Mouse (Mus musculus) hindbrain, embryonic 13.5 days (tissue): ENCODE data around the gene Olfr263. TPM values are rescaled to one million over a fixed set of nuclear protein-coding genes. Genes with fewer than 3 reads are reported as not detected.

Source experiments
- ATAC-seq: fragments of 200-750 bp; cut with Nextera tagmentation; 2 replicates; pipeline ENCODE4 v1.8.0; 2017; ENCODE audit warnings: moderate TSS enrichment; ENCODE audit not compliant: low FRiP score
- H3K27ac ChIP-seq: fragments of 300-500 bp; sonication (generic); 2 replicates; pipeline ENCODE4 v1.5.1; 2015; ENCODE audit warnings: inconsistent platforms, mild to moderate bottlenecking, moderate library complexity
- H3K27me3 ChIP-seq: fragments of 300-500 bp; sonication (generic); 2 replicates; pipeline ENCODE4 v1.6.1; 2015; ENCODE audit warnings: mild to moderate bottlenecking, inconsistent platforms
- H3K36me3 ChIP-seq: fragments of 300-500 bp; sonication (generic); 2 replicates; pipeline ENCODE4 v1.6.1; 2015; ENCODE audit warnings: mild to moderate bottlenecking, inconsistent platforms
- H3K4me1 ChIP-seq: fragments of 300-500 bp; sonication (generic); replicated peaks from 2 replicates; pipeline ENCODE4 v1.6.1; 2015; ENCODE audit warnings: inconsistent platforms
- H3K4me2 ChIP-seq: fragments of 300-500 bp; sonication (generic); 2 replicates; pipeline ENCODE4 v1.6.1; 2015; ENCODE audit warnings: inconsistent platforms, mild to moderate bottlenecking, moderate library complexity
- H3K4me3 ChIP-seq: fragments of 300-500 bp; sonication (generic); 2 replicates; pipeline ENCODE4 v1.5.1; 2015; ENCODE audit warnings: mild to moderate bottlenecking, inconsistent platforms
- H3K9ac ChIP-seq: fragments of 300-500 bp; sonication (generic); 2 replicates; pipeline ENCODE4 v1.6.1; 2015; ENCODE audit warnings: mild to moderate bottlenecking, inconsistent platforms
- H3K9me3 ChIP-seq: fragments of 300-500 bp; sonication (generic); 2 replicates; pipeline ENCODE4 v1.6.1; 2016; ENCODE audit warnings: inconsistent platforms
- WGBS: fragments of 180-500 bp; shearing (Covaris S2); methylation state at CpG from one replicate; pipeline ENCODE4 v1.1.7; 2015; 5-methylcytosine and 5-hydroxymethylcytosine counted together
- polyA plus RNA-seq: library from polyadenylated mRNA; unstranded; fragments of >200 nt; fragmentation: Nextera tagmentation; extraction: Ambion mirVana; gene quantifications from 2 replicates; pipeline ENCODE4 v1.2.1, GENCODE M21; 2015

Gene Olfr263
- polyA plus RNA-seq, 1 experiment from 2014 or later: not detected

DNA sequence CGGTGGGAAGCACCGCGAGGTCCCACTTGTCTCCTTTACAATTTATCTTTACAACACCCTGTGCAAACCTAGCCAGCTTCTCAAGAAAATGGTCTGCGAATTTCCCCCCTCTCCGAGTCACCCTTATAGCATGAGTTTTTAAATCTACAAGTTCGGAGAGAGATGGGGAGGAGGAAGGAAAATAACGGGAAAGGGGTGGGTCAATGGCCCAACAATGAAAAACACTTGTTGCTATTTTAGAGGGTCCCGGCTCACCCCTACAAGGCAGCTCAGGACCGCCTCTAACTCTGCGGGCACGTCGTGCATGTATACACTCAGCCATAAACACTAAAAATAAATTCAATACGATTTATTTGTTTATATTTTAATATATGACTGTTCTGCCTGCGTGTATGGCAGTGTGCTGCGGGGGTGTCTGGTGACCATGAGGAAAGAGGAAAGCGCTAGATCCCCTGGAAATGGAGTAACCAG is 30.6 kb downstream of the Olfr263 start:
- Histone ChIP-seq H3K9ac (peak overlapping the region; percentile 75), H3K36me3 (no peaks in the 10 kb centered on the region), H3K27ac (no peak overlapping the region), H3K27me3 (peaks cover 4% of the 10 kb centered on the region; the same call in 1 of the 2 replicates), H3K4me1 (peaks cover 6% of the 10 kb centered on the region; the same call in 1 of the 2 replicates), H3K4me3 (peak overlapping the region; percentile 63), H3K4me2 (peak overlapping the region; percentile 90), H3K9me3 (no peaks in the 10 kb centered on the region)
- ATAC-seq: peak; percentile 34
- under 1% methylated on average over 16 of the region's 16 CpGs for WGBS

DNA sequence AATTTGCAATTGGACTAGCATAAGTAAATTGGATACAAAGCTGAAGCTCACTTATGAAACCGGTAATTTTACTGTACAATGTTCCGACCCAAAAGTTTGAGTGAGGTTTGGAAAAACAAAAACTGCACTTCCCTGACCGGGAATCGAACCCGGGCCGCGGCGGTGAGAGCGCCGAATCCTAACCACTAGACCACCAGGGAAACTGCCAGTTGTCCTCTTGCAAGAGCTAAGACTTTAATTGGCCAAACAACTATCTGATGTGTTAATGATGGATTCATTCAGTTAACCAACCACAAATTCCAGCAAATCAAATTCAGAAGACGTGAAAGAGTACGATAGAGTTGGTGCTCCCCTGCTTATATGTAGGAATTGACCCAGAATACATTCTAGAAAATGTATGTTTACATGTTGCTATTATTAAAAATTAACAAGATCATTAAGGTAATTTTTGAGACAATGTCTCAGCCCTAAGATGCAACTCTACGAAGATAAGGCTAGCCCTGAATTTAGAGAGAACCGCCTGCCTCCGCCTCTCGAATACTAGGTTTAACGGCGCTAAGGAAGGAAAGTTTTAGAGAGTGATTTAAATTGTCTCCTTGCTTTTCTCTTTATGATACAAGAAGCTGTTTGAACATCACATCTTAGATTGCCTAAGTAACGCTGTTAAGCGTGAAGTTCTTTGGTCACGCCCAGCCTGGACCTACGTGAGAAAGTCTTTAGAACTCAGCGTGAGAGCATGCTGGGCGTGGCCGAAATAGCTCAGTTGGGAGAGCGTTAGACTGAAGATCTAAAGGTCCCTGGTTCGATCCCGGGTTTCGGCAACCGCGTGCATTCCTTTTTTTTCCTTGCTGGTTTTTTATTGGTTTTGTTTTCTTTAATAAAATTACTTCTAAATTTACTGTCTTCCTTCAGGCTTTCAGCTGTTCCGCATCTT is 31.5 kb downstream of the Olfr263 start:
- no peaks in the 10 kb centered on the region for H3K9me3 ChIP-seq
- H3K9ac ChIP-seq: peak overlapping the region; percentile 58
- H3K36me3 ChIP-seq: no peaks in the 10 kb centered on the region
- under 1% methylated on average over 32 of the region's 32 CpGs for WGBS
- H3K4me1 ChIP-seq: peaks cover 6% of the 10 kb centered on the region; the same call in 1 of the 2 replicates
- peaks cover 12% of the 10 kb centered on the region for H3K27me3 ChIP-seq
- peak overlapping the region; percentile 63 for H3K4me3 ChIP-seq
- ATAC-seq: peak; percentile 88
- H3K27ac ChIP-seq: no peak overlapping the region
- H3K4me2 ChIP-seq: peak overlapping the region; percentile 90

DNA sequence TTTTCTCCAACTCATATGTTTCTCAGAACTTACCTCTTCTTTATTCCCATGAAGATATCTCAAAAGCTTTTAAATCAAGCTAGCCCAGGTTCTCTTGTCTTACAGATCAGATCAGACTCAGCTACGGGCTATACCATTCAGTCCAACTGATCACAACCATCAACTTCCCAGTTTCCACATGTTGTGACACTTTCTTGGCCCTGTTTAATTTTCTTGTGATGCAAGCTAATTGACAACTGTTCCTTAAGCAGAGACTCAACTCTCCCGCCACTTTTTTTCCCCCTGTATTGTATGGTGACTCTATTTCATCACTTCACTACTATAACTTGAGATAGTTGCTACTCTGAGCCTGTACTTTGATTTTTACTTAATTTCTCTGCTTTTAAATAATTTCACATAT is 32.2 kb downstream of the Olfr263 start:
- peak overlapping the region; percentile 90 for H3K4me2 ChIP-seq
- peaks cover 7% of the 10 kb centered on the region for H3K4me1 ChIP-seq
- peaks cover 14% of the 10 kb centered on the region for H3K27me3 ChIP-seq
- ATAC-seq: peak; percentile 41; the same call in 1 of the 2 replicates
- peak overlapping the region; percentile 63 for H3K4me3 ChIP-seq
- 34% methylated on average over 2 of the region's 2 CpGs for WGBS
- H3K9me3 ChIP-seq: no peaks in the 10 kb centered on the region
- no peak overlapping the region for H3K27ac ChIP-seq
- H3K36me3 ChIP-seq: no peaks in the 10 kb centered on the region
- H3K9ac ChIP-seq: no peak overlapping the region

DNA sequence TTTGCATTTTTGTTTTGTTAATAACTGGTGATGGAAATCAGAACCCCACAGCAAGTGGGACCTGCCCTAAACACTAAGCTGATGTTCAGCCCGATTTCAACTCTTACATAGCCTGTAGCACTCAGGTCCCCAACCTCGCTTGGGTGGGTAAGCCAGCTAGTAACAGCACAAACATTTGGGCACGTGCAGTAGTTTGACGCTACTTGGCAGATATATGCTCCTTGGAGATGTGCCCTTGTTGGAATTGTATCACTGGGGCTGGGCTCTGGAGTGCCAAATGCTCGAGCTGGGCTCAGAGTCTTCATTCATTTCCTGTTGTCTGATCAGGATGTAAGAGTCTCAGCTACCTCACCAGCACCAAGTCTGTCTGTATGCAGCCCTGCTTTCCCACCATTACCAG is 33.2 kb downstream of the Olfr263 start:
- 65% methylated on average over 5 of the region's 5 CpGs for WGBS
- Histone ChIP-seq H3K9ac (no peak overlapping the region), H3K27ac (no peak overlapping the region), H3K27me3 (peaks cover 14% of the 10 kb centered on the region), H3K4me1 (peaks cover 11% of the 10 kb centered on the region), H3K4me3 (no peak overlapping the region), H3K9me3 (no peaks in the 10 kb centered on the region), H3K4me2 (no peak overlapping the region), H3K36me3 (no peaks in the 10 kb centered on the region)
- ATAC-seq: no peak

DNA sequence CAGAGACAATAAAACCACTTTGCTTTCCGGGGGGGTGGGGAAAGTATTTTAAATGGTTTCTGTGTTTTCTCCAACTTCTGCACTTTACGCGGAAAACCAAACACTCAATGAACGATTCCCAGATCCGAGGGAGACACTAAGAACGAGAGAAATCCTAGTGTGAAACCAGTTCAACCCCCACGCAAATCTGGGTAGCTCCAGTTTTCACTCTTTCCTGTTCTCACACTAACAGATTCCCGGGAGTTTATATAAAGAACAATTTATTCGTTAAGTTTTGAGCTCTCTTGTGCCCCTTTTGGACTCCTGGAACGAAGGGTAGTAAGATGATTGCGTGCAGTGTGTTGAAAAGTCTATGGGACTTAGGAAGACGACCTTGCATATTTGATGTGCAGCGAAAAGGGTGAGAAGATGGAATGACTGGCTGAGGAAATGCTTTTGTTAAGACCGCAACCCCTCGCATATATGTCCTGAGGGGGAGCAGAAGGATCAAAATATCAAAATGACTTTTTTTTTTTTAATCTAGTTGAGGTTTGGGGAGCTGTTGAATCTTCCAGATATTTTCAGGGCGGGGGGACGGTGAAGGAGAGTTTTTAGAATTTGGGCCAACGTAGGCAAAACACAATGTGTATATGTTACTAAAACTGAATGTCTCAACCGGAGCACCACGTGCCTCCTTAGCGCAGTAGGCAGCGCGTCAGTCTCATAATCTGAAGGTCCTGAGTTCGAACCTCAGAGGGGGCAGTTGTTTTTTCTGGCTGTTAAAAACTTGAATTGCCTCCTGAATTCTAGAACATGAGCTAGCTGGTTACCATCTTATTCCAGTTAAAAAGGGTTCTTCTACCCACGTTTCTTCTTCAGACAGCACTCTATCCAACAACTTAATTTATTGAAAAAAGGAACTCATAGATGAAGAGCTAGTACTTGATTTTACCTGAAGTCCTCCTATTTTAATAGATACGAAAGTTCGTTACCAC is 37.8 kb downstream of the Olfr263 start:
- no peaks in the 10 kb centered on the region for H3K36me3 ChIP-seq
- H3K27me3 ChIP-seq: peaks cover 14% of the 10 kb centered on the region
- H3K4me1 ChIP-seq: peaks cover 17% of the 10 kb centered on the region
- H3K4me3 ChIP-seq: peak overlapping the region; percentile 56
- H3K9ac ChIP-seq: peak overlapping the region; percentile 63
- H3K4me2 ChIP-seq: peak overlapping the region; percentile 71
- 0 out of 2 replicates have a peak overlapping the region, but pooled peaks have one; percentile 36 for H3K27ac ChIP-seq
- under 1% methylated on average over 27 of the region's 27 CpGs for WGBS
- no peaks in the 10 kb centered on the region for H3K9me3 ChIP-seq
- ATAC-seq: peak; percentile 47; the same call in 1 of the 2 replicates

DNA sequence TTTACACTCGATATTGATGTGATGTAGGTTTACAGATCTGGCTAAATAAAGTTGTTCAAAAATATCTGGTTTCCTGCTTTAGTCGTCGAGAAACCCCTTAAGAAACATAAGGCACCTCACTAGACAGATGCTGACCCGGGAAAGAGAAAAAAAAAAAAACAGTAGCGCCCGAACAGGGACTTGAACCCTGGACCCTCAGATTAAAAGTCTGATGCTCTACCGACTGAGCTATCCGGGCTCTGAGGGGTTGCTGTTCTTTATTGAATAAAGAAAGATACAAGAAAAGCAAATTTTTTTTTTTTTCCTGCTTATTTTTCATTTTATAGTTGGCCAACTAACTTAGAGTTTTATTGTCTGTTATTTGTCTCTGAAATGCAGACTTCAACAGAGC is 38.5 kb downstream of the Olfr263 start:
- H3K4me3 ChIP-seq: peak overlapping the region; percentile 56
- peaks cover 21% of the 10 kb centered on the region for H3K4me1 ChIP-seq
- peaks cover 14% of the 10 kb centered on the region for H3K27me3 ChIP-seq
- H3K27ac ChIP-seq: no peak overlapping the region
- no peaks in the 10 kb centered on the region for H3K9me3 ChIP-seq
- peak overlapping the region; percentile 63; the same call in 1 of the 2 replicates for H3K9ac ChIP-seq
- no peak for ATAC-seq
- no peaks in the 10 kb centered on the region for H3K36me3 ChIP-seq
- under 1% methylated on average over 8 of the region's 8 CpGs for WGBS
- H3K4me2 ChIP-seq: peak overlapping the region; percentile 71

DNA sequence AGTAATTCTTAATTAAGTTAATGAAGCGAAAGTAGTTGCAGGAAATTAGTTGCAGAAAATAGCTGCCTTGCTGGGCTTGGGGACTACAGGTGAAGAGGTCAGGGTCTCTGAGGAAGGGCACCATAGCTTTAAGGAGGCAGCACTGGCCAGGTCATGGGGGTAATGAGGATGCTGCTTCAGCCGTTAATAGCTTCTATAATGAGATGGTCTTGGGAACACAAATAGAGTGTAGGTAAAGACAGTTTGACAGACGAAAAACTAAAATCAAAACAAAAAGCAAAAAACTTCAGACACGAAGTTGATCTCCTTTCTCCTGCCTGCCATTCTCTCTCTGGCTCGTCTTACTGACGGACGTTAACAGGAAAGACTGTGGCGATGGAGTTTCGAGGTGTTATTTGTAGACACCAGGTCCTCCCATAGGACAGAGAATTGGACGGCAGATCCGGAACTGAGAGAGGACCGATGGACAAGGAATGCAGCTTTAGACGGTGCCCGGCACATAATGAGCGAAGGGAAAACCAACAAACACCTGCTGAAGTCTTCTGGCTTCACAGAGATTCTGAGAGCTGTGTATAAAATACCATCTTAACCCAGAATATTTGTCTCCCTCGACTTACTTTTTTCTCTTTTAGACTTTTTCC is 39.1 kb downstream of the Olfr263 start:
- no peaks in the 10 kb centered on the region for H3K36me3 ChIP-seq
- H3K4me1 ChIP-seq: peaks cover 27% of the 10 kb centered on the region
- peak overlapping the region; percentile 56 for H3K4me3 ChIP-seq
- WGBS: 0% methylated on average over 16 of the region's 16 CpGs
- peak overlapping the region; percentile 63 for H3K9ac ChIP-seq
- H3K9me3 ChIP-seq: no peaks in the 10 kb centered on the region
- H3K27me3 ChIP-seq: peaks cover 14% of the 10 kb centered on the region
- H3K27ac ChIP-seq: no peak overlapping the region
- H3K4me2 ChIP-seq: peak overlapping the region; percentile 71
- no peak for ATAC-seq

DNA sequence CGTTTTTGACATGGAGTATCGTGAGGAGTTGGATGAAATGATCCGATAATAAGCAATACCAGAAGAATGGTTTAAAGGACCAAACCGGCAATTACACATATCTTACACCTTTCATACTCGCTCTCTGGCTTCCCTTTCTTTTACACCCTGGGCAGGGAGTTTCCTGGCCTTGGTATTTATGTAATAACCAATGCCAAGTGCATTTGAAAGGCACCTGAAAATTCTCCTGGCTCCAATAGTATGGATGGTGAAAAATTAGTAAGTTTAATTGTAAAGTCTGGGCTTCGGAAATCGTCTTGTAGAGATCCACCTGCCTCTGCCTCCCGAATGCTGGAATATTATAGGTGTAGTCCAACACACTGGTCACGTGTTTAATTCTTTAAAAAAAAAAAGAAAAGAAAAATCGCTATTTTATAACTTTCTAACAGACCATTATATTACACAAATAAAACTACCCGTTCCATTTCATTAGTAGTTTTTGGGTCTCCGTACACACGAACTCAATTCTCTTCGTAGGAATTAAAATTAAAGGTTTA is 39.8 kb downstream of the Olfr263 start:
- Histone ChIP-seq H3K4me1 (peaks cover 27% of the 10 kb centered on the region), H3K9me3 (no peaks in the 10 kb centered on the region), H3K4me2 (peak overlapping the region; percentile 71), H3K36me3 (no peaks in the 10 kb centered on the region), H3K4me3 (peak overlapping the region; percentile 56), H3K27me3 (peaks cover 10% of the 10 kb centered on the region), H3K27ac (no peak overlapping the region), H3K9ac (peak overlapping the region; percentile 63)
- 3% methylated on average over 14 of the region's 14 CpGs for WGBS
- no peak for ATAC-seq

DNA sequence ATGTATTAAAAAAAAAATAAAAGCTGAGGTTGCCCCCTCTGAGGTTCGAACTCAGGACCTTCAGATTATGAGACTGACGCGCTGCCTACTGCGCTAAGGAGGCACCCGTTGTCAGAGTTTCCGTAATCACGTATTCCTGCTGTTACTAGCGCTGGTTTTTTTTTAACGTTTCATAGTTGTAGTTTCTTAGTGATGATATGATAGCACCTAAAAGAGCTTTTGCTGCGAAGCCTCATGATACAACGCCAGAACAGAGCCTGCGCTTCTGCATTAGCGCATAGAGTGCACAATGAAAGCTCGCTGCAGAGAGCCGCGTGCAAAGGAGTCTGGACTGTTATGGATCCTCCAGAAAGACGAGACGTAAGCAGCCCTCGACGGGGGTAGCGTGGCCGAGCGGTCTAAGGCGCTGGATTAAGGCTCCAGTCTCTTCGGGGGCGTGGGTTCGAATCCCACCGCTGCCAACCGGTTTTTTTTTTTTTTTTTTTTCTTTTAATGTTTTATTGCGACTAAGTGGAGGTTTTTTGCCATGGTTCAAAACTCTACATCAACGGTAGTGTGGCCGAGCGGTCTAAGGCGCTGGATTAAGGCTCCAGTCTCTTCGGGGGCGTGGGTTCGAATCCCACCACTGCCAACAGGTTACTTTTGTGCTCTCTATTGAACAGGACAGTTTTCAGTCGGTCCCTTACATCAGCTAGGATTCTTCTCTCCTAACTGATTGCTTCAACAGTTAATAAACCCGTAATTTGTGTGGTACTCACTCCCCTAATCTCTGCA is 40.4 kb downstream of the Olfr263 start:
- H3K27me3 ChIP-seq: peaks cover 10% of the 10 kb centered on the region
- ATAC-seq: peak; percentile 79
- no peaks in the 10 kb centered on the region for H3K9me3 ChIP-seq
- peak overlapping the region; percentile 56 for H3K4me3 ChIP-seq
- WGBS: under 1% methylated on average over 39 of the region's 39 CpGs
- H3K36me3 ChIP-seq: no peaks in the 10 kb centered on the region
- peaks cover 27% of the 10 kb centered on the region for H3K4me1 ChIP-seq
- H3K4me2 ChIP-seq: peak overlapping the region; percentile 71
- 0 out of 2 replicates have a peak overlapping the region, but pooled peaks have one; percentile 24 for H3K27ac ChIP-seq
- H3K9ac ChIP-seq: peak overlapping the region; percentile 49; the same call in 1 of the 2 replicates

DNA sequence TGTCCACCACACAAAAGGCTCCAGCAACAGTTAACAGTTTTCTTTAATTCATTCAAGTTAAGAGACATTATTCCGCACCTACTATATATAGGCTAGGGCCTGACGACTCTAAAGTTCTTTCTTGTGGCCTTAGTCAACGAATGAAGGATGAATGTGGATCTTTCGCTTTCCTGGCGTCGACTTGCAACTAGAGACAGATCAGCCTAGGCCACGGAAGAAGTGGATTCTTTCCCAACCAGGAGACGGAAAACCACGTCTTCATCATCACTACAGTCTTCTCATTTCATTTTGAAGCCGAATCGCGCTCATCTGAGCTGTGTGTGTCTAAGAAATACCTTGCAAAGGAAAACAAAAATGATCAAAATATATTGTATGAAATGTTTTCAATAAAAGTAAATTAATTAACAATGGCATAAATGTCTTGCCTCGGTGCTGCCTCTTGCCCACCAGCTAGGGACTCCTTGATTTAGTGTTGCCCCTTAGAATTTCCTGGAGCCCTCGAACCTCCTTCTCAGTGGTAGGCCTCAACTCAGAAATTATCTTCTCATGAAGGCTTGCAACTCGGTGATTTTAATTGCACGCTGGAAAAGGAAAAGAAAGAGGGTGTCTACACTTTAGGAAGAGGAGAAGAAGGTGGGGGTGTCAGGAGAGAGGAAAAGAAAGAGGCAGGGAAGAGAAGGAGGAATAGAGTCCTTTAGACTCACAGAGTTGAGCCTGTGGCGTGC is 41.2 kb downstream of the Olfr263 start:
- H3K36me3 ChIP-seq: no peaks in the 10 kb centered on the region
- peak overlapping the region; percentile 56 for H3K4me3 ChIP-seq
- ATAC-seq: no peak
- H3K27me3 ChIP-seq: peaks cover 4% of the 10 kb centered on the region; the same call in 1 of the 2 replicates
- peaks cover 27% of the 10 kb centered on the region for H3K4me1 ChIP-seq
- H3K9me3 ChIP-seq: no peaks in the 10 kb centered on the region
- peak overlapping the region; percentile 58 for H3K9ac ChIP-seq
- 34% methylated on average over 17 of the region's 17 CpGs for WGBS
- H3K4me2 ChIP-seq: peak overlapping the region; percentile 71
- H3K27ac ChIP-seq: no peak overlapping the region
